Mouse (Mus musculus) liver, embryonic 14.5 days (tissue): ENCODE data around the gene Map3k5.

ENCODE experiments used
- CTCF ChIP-seq: IDR thresholded peaks from 2 replicates; pipeline ENCODE4 v1.5.1; 2016; ENCODE audit warnings: antibody characterized with exemption, low read depth, control low read depth
- EP300 ChIP-seq: IDR thresholded peaks from 2 replicates; pipeline ENCODE4 v1.6.1; 2016; ENCODE audit warnings: antibody characterized with exemption, low read depth

DNA sequence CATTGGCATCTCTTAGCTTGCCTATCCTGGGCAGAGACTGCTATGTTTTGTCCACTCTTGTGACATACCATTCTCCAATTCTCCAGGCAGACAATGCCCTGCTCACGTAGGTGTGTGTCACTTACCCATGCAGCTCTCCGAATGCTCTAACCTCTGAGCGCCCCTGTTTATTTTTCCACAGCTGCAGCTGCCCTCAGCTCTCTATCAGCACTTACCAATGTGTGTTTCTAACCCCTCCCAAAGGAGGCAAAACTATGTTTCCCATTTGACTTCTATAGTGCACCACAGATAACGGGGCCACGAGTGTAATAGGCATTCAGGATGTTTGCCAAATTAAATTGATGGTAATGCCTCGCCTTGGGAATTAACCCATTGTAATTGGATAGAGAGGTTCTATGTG, 56.4 kb downstream of the Map3k5 start:
- TF ChIP-seq CTCF = no peak
- no peak for TF ChIP-seq EP300
